Mouse (Mus musculus): Measurements from ENCODE around the gene Zfp386.
"Not testable (repeated sequence)": the region's sequence is repeated elsewhere in the genome, so short reads cannot be mapped to it uniquely, and the experiment has no call there.

The Zfp386 gene

DNA sequence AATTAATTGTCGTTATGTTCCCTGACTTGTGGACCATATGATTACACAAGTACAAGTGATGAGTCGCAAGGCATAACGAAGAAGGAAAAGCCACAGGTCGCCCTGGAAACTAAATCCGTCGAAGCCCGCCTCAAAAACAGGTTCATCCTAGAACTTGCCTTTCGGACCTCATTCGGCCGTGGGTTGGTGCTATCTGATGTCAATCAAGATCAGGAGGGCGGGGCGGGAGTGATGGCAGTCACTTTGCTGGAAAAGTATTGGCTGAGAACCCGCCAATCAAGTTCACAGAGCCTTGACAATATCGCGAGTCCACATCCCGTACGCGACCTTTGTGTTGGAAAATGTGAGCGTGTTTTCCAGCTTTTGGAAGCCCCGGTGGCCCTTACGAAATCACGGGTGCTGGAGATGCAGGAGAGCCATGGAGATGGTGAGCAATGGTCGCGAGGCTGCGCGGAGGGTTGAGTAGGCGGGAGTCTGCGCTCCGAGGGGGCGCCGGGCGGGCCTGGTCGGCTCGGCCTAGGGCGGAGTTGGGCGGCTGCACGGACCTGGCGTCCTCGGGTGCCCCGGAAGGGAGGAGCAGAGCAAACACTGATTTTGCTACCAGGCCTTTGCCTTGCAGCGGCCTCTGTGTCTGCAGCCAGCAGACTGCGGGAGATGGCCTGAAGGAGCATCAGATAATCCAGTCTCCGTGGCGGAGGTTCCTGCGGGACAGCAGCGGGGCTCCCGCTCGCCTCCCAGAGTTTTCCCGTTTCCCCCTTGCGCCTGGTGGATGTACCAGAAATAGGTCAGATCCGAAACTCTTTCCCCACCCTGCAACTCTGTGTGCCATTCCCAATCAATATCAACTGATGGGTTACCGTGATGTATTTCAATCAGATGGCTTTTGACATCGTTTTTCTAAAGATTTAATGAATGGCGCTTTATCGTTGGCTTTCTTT is at the start of gene Zfp386:
Gene Zfp386, plus strand, starts transcription at position 285 of the 938 bp plus-strand sequence.
- peak; percentile 100 for DNase-seq (ENCODE audit: low spot score)

DNA sequence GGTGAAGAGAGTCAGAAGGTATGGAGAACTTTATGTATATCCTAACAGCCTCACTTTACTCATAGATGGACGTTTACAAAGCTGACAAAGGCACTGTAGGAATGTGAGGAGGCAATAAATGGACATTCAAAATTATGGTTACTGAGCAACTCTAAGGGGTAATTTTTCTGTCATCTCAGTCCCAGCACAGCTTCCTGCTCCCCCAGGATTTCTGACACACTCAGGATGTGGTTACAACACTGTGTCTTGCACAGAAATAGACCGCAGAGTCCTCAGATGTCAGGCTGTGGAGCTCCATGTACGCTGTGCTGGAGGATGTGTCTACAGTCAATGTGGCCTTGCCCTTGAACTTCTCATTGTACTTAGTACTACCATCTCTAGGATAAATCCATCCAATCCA is 47.7 kb upstream of the Zfp386 start:
- DNase-seq (ENCODE audit: low spot score): not testable (repeated sequence)

DNA sequence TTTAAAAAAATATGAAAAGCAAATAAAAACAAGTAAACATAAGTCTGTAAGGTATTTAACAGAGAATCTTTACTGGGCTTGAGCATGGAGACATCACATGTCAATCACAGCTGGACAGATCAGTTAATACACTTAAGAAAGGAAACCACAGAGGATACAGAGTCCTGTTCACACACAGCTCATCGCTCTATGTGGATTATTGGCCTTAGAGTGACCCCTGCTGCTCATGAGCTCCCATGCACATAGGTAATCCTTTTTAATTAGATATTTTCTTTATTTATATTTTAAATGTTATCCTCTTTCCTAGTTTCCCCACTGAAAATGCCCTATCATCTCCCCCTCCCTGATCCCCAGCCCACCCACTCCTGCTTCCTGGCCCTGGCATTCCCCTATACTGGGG is 44.6 kb upstream of the Zfp386 start:
- not testable (repeated sequence) for DNase-seq (ENCODE audit: low spot score)

DNA sequence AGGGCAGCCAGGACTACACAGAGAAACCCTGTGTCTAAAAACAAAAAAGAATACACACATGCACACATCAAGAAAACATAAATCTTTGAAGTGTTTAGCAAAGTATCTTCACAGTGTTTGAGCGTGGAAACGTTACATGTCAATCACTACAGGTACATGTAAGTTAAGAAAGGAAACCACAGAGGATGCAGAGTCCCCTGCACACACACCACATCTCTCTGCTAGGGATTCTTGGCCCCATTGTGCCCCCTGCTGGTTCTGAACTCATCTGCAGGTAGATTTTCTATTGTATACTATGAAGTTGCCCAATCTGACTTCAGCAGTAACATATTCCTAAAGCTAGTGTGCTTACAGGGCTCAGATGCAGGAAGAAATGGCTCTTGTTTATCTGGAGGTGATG is 36.7 kb upstream of the Zfp386 start:
- no peak for DNase-seq (ENCODE audit: low spot score)

DNA sequence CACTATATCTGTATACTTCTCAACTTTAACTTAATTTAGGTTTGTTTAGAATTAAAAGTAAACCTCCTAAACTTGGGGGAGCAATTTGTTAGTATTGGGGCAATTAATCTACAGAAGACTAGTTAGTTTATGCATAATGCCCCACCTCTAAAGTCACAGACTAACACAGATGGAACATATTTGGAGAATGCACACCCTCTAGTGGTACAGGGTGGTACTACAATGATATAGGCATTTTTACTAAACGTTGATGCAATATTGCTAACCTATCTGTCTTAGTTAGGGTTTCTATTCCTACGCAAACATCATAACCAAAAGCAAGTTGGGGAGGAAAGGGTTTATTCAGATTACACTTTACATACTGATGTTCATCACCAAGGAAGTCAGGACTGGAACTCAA is 19.4 kb upstream of the Zfp386 start:
- no peak for DNase-seq (ENCODE audit: low spot score)

DNA sequence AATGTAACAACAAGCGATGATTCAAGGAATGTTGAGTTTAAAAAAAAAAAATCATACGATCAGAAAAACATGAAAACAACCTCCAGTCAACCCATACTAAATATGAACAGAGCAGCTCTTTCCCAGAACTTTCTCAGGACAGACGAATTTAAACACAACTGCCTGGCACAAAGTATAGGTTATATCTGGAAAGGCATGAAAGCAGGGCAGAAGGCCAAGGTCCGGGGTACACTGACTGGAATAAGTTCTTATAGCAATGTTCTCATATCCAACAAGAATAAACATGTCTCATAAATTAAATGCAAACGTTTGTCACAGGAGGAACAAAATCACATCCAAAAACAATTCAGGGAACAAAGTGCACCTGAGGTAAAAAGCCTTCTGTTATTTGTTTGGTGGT is 12.2 kb upstream of the Zfp386 start:
- DNase-seq (ENCODE audit: low spot score): no peak

DNA sequence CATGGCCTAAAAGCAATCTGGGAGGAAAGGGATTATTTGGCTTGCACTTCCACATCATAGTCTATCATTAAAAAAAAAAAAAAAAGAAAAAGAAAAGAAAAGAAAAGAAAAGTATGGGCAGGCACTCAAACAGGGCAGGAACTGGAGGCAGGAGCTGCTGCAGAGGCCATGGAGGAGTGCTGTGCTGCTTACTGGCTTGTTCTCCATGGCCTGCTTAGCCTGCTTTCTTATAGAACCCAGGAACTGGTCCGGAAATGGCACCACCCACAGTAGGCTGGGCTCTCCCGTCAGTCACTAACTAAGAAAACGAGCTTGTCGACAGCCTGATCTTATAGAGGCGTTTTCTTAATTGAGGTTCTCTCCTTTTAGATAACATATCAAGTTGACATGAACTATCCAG is 2.7 kb upstream of the Zfp386 start:
- DNase-seq (ENCODE audit: low spot score): no peak

DNA sequence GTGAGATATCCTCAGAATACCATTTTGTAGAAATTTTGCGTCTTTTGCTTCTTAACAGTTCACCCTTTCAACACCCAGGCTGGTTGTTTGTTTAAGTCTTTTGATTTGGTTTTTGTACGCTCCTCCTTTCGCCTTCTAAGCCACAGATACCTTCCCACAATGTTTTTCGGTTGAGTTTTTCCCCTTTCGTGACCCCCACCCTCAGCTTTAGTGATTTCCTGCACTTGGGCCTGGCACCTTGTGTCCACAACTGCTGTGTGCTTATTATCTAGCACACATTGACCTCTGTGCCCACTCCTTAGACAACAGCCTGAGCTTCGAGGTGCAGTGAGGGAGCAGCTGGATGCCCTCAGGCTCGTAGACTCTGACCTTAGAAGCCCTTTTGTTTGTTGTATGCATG is 1.2 kb downstream of the Zfp386 start:
- no peak for DNase-seq (ENCODE audit: low spot score)

DNA sequence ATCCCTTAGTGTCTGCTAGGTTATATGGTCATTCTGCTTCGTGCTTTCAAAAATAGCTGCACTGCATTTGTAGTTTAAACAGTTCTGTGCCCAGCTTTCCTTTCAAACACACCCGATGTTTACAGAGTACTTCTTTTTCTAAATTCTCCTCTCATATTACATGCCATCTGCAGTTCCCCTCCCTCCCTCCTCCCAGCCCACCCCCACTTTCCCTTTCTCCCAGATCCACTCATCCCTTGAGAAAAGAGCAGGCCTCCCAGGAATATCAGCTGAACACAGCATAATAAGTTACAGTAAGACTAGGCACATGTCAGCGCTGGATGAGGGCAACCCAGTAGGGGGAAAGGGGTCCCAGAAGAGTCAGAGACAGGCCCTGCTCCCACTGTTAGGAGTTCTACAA is 1.7 kb downstream of the Zfp386 start:
- no peak for DNase-seq (ENCODE audit: low spot score)

DNA sequence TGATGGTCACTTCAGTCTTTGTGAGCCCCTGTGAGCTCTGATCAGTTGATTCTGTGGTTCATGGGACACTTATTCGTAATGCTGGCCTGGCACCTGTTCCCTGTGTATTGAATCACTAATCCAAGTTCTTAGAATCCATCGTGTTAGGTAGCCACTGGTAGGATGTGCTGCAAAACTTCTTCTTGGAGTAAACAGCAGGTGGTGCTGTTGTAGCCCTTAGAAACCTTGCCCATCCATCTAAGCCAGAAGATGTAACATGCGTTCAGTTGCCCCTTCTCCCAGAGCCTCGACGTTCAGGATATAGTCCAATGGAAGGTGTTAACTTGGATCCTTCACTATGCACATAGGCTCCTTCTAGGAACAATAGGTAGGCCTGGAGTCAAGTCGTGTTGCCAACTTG is 2.2 kb downstream of the Zfp386 start:
- DNase-seq (ENCODE audit: low spot score): no peak

DNA sequence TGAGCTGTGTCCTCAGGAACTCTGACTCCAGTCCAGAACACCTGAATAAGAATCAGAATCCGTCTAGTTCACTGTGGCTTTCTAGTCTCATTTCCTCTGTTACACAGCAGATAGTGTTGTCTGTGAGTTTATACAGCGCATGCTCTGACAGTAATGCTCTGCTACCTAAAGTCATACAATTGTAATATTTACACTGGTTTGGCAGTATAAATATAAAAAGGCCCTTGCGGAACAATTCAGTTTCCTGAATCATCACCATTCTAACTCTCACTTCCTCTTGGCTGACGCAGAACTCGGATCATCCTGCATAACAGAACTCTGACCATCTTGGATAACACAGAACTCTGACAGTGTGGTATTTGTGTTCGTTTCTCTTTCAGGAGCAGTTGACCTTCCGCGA is 6.8 kb downstream of the Zfp386 start:
- no peak for DNase-seq (ENCODE audit: low spot score)

DNA sequence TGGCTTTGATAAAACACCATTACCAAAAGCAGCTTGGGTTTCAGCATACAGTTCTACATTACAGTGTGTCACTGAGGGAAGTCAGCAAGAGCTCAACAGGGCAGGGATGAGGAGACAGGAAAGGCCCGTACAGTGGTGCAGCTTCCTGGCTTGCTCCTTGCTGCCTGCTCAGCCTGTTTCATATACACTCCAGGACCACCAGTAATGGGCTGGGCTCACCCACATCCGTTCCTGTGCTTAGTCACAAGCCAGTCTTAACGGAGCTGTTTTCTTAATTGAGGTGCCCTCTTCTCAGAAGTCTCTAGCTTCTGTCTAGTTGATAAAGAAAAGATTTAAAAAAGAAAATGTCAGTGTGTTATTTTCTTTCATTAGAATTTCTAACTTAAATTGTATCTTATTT is 8.6 kb downstream of the Zfp386 start:
- no peak for DNase-seq (ENCODE audit: low spot score)

DNA sequence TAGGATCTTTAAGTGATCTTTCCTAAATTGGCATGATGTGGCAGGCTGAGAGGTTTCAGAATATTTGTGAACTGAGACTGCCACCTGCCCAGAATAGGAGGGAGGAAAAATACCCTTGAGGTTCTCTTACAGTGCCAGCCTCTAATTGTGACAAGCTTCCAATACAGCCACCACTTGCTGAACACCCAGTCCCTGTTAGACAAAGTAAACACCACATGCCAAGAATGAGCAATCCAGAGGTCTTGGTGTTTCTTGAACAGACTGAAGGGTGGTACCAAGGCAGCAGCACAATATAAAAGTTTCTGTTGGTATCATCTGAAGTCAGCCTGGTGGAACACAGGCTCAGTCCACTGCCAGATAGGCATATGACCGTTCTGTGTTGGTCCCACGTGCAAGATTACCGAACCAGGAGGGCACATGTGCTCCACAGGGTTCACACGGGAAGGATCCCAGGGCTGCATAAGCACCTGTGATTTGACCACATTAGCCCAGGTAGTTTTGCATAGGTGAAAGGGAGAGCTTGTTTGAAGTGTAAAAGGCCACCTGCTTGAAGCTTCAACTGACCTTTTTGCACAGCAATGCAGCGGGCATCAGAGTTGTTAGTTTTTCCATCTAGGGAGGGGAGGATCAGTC is 14.2 kb downstream of the Zfp386 start:
- DNase-seq (ENCODE audit: low spot score): no peak

DNA sequence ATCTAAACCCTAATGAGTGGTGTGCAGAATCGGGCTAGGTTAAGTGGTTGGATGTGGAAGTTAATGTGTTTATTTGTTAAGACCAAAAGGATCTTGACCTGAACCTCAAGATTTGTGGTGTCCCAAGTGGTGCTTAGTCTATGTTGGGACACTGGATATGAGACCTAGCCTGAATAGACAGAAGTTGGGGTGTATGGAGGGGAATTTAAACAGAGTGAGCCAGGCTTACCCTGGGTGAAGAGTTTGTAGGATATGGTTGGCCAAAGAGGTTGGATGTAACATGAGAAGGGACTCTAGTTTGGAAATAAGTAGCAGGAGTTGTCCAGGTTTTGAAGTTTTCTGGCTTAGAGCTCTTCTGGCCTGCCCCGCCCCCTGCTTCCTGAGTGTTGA is 14.7 kb downstream of the Zfp386 start:
- DNase-seq (ENCODE audit: low spot score): no peak

DNA sequence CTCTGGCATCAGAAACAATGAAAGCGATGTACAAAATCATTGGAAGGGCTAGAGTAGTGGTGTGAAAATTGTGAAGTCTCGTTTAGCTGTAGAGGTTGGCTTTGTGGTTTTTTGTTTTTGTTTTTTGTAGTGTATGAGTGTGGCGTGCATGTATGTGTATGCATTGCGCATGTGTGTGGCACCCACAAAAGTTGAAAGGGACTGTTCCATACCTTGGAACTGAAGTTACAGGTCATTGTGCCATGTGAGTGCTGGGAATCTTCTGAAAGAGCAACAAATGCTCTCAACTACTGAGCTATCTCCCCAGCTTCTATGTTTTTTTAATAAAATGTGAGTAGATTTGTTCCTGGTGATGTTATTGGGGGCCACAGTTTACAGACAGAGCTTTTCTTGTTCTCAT is 15.5 kb downstream of the Zfp386 start:
- DNase-seq (ENCODE audit: low spot score): no peak

DNA sequence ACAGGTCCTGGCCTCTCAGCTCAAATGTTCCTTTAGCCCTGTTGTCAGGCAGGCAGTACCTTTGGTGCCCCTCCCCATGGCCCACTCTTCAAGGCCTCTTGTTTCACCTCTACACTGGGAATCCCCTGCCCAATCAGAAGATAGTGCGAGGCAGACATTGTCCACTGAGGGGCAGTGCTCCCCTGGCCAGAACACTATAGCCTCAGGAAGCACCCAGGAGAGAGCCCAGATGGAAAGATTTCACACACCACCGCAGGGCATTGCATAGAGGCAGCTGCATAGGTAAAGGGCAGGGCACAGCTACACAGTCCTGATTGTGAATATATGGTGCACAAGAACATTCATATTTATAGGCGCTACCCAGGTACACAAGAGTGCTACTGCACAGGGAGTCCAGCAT is 23.5 kb downstream of the Zfp386 start:
- DNase-seq (ENCODE audit: low spot score): peak; percentile 27

DNA sequence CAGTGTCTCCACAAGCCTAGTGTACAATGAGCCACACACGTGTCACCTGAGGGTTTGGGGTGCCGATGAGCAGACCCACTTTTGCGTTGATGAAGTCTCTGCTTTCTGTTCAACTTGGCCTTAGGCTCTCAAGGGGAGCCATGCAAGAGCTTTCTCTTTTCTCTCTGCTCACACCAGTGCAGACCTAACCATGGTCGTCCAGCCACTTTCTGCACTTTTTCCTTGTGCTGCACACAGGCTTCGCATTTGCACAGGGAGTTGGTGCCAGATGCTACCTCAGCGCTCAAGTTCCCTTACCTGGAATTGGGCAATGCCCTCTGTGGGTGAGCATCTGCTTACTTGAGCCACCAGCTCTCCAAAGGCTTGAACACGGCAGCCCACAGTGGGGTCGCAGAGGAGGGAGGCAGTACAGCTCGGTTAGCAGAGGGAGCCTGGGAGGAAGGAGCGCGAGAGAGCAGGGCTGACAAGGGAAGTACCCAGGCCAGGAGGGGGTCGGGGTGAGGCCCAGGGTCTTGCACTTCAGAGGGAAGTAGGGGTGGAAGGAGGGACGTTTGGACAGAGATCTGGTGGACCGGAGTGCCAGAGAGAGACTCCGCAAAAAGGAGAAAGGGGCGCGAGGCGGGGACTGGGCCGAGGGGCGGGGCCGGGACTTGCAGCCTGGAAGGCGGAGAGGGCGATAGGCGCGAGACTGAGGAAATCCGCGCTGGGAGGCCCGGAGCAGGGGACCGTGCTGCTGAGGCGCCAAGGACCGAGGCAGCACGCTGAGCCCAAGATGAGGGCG is 29.7 kb downstream of the Zfp386 start, which contains the start of gene Vipr2:
Gene Vipr2, plus strand, starts transcription at position 653 of the 781 bp plus-strand sequence.
- DNase-seq (ENCODE audit: low spot score): peak; percentile 56

DNA sequence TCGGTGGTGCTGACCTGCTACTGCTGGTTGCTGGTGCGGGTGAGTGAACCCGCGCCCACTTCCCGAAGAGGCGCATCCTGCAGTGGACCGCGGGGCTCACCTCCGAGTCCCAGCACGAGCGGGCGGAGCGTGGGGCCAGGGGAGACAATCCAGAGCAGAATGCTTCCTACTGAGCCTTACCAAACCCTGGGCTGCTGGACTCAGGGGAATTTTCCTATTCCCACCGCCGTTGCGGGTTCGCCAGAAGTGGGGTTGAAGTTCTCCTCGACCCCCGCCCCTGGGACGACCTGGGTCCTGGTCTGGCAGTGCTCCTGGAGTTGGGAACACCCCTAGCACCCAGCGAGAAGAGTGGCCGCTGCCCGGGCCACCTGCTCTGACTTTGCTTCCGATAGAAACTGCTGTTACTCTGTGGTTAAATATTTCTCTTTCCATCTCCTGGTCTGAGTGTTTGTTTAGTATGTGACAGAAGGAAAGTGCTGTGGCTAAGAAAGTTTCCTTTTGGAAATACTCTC is 30.4 kb downstream of the Zfp386 start:
- no peak for DNase-seq (ENCODE audit: low spot score)

DNA sequence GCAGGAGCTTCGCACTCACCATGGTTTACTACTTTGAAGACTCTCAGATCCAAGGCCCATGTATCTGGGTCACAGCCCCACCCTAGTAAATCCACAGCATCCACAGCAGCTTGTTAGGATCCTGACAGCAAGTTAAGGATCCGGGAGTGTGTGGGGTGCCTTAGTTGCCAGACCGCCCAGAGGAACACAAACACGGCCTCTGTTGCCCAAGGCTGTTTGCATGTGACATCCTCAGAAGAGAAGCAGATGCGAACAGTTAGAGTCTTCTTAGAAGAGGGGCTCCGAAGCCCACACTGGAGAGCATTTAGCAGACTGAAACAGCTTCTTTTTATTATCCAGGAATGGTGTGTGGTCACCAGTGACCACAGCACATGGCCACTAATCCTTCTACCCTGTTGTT is 35.6 kb downstream of the Zfp386 start:
- DNase-seq (ENCODE audit: low spot score): no peak

DNA sequence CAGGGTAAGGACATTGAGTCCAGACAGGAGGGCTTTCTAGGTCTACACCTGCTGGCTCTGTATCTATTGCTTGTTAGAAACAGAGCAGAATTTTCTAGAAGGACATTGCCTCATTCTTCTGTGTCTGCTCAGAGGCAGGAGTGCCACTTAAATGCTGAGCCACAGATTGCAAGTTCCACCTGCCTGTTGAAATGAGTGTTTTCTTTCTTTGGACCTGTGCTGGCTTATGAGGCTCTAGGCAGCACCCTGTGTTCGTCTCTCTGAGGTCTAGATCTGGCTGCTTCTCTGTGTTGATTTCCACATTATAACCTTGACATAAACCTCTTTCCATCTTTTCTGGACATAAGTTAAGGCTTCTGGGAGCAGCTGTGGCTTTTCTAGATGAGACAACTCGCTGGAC is 36.8 kb downstream of the Zfp386 start:
- DNase-seq (ENCODE audit: low spot score): no peak

DNA sequence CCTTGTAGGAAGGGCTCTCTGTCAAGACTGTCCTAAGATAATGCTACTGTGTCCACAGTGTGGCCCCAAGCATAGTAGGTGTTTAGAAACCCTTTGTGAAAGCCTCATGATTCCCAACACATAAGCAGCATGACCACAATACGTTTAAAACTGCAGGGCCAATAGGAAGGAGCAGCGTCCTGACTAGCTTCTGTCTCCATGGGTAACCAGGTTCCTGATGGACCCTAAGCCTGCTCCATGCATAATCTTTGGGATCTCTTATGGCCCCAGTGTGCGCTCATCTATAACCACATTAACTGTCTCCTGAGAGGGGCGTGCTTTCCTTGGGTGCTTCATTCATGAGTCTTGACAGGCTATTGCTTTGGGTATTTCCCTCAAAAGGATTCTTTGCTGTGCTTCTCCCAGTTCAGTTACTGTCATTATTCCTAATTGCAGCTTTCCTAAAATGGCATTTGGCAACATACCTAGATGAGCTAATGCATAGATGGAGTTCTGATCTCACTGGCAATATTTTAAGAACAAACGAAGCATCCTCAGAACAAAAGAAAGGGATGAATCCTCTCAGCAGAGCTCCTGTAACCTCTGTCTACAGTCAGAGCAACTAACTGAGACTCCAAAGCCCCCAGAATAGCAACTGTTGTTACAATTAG is 39.6 kb downstream of the Zfp386 start:
- DNase-seq (ENCODE audit: low spot score): no peak

DNA sequence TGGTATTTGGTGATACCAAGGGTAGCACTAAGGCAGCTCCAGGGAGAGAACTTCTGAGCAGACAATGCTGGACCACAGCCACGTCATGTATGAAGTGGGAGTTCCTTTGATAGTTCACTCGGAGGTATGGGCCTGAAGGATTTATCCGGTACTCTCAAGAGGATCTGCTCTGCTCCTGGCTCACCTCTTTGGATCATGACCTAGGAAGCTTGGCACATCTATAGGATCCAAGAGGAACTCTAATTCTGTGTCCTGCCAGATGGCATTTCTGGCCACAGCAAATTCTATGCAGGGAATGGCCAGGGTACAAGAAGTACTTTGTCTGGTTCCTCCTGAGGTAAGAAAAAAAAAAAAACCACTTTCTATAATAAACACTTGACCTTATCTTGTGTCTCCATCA is 42.3 kb downstream of the Zfp386 start:
- DNase-seq (ENCODE audit: low spot score): no peak
